Mouse (Mus musculus) bone marrow macrophage, adult 2 months (primary cell): ENCODE data around the gene Ndufs8. TPM values are rescaled to one million over a fixed set of nuclear protein-coding genes. Genes with fewer than 3 reads are reported as not detected.
A peak's percentile ranks its signal among the peaks of the same experiment; 100 is the strongest.
"Not testable (repeated sequence)": the region's sequence is repeated elsewhere in the genome, so short reads cannot be mapped to it uniquely, and the experiment has no call there.

ENCODE experiments used
- H3K27ac ChIP-seq: 2 replicates; pipeline ENCODE4 v1.5.1; 2012; ENCODE audit warnings: low read depth, low read length; ENCODE audit not compliant: insufficient read depth
- H3K4me1 ChIP-seq: 2 replicates; pipeline ENCODE4 v1.6.1; 2012; ENCODE audit warnings: low read length; ENCODE audit not compliant: control insufficient read depth, insufficient read depth
- H3K4me3 ChIP-seq: 2 replicates; pipeline ENCODE4 v1.5.1; 2012; ENCODE audit warnings: mild to moderate bottlenecking, low read length, moderate library complexity; ENCODE audit not compliant: insufficient read depth
- CTCF ChIP-seq: IDR thresholded peaks from 2 replicates; pipeline ENCODE4 v1.5.1; 2012; ENCODE audit warnings: low read depth, mild to moderate bottlenecking, low read length, moderate library complexity
- POLR2A ChIP-seq: IDR thresholded peaks from 2 replicates; pipeline ENCODE4 v1.6.1; 2012; ENCODE audit warnings: mild to moderate bottlenecking, low read depth, low read length, borderline replicate concordance
- polyA plus RNA-seq: library from polyadenylated mRNA; stranded (reverse); fragments of >200 nt; gene quantifications from 2 replicates; pipeline ENCODE4 v1.2.4, GENCODE M21; 2012; ENCODE audit not compliant: missing spikeins, insufficient read depth, insufficient read length

Gene Ndufs8
- polyA plus RNA-seq = 80.5 and 85.1 TPM in 2 replicates

GRCm38 (mm10) chr19:3912337-3913204 is at the start of gene Ndufs8:
TSS of gene Ndufs8 (minus strand) at chr19:3912774.
- TF ChIP-seq CTCF = no peak
- peak; percentile 38; the same call in 1 of the 2 replicates for TF ChIP-seq POLR2A
- H3K4me3 ChIP-seq = peak within 1 kb of the TSS; percentile 76
- H3K27ac ChIP-seq = peak within 1 kb of the TSS; percentile 99
- peaks cover 63% of the 10 kb centered on the region for H3K4me1 ChIP-seq

GRCm38 (mm10) chr19:3961805-3962204 is 49.2 kb upstream of the Ndufs8 start:
- not testable (repeated sequence) for H3K4me3 ChIP-seq, H3K27ac ChIP-seq, H3K4me1 ChIP-seq

GRCm38 (mm10) chr19:3960211-3960610 is 47.6 kb upstream of the Ndufs8 start:
- H3K4me3 ChIP-seq = no peak overlapping the region
- H3K4me1 ChIP-seq = no peaks in the 10 kb centered on the region
- H3K27ac ChIP-seq = no peak overlapping the region
- no peak for TF ChIP-seq CTCF
- no peak for TF ChIP-seq POLR2A

GRCm38 (mm10) chr19:3959030-3959429 is 46.5 kb upstream of the Ndufs8 start:
- Histone ChIP-seq H3K4me3 (no peak overlapping the region), H3K4me1 (peaks cover 3% of the 10 kb centered on the region; the same call in 1 of the 2 replicates), H3K27ac (no peak overlapping the region)
- TF ChIP-seq CTCF = no peak
- no peak for TF ChIP-seq POLR2A

- no peak within 1 kb of the TSS for H3K27ac ChIP-seq
- no peak for TF ChIP-seq CTCF
- TF ChIP-seq POLR2A = no peak
- peaks cover 3% of the 10 kb centered on the region; the same call in 1 of the 2 replicates for H3K4me1 ChIP-seq
- H3K4me3 ChIP-seq = no peak within 1 kb of the TSS
These were observed 45.9 kb upstream of the Ndufs8 start, which contains the start of gene Aldh3b3 for GRCm38 (mm10) chr19:3958470-3958869. TSS of gene Aldh3b3 (plus strand) at chr19:3958645.

GRCm38 (mm10) chr19:3957296-3958036 is 44.9 kb upstream of the Ndufs8 start:
- not testable (repeated sequence) for H3K27ac ChIP-seq, H3K4me1 ChIP-seq, H3K4me3 ChIP-seq

GRCm38 (mm10) chr19:3955804-3956203 is 43.2 kb upstream of the Ndufs8 start:
- TF ChIP-seq POLR2A = no peak
- TF ChIP-seq CTCF = no peak
- peaks cover 10% of the 10 kb centered on the region for H3K4me1 ChIP-seq
- no peak overlapping the region for H3K4me3 ChIP-seq
- no peak overlapping the region for H3K27ac ChIP-seq

GRCm38 (mm10) chr19:3955033-3955432 is 42.5 kb upstream of the Ndufs8 start:
- peaks cover 16% of the 10 kb centered on the region for H3K4me1 ChIP-seq
- no peak overlapping the region for H3K4me3 ChIP-seq
- no peak for TF ChIP-seq CTCF
- TF ChIP-seq POLR2A = no peak
- H3K27ac ChIP-seq = no peak overlapping the region

GRCm38 (mm10) chr19:3952099-3952498 is 39.5 kb upstream of the Ndufs8 start:
- TF ChIP-seq POLR2A (no peak), CTCF (no peak)
- no peak overlapping the region for H3K27ac ChIP-seq
- peaks cover 21% of the 10 kb centered on the region for H3K4me1 ChIP-seq
- no peak overlapping the region for H3K4me3 ChIP-seq

- no peak for TF ChIP-seq CTCF
- TF ChIP-seq POLR2A = no peak
- Histone ChIP-seq H3K4me3 (no peak overlapping the region), H3K4me1 (peaks cover 21% of the 10 kb centered on the region), H3K27ac (no peak overlapping the region)
These were observed 38.9 kb upstream of the Ndufs8 start for GRCm38 (mm10) chr19:3951461-3951860.
